ENCODE assay signal across 12 mouse cellular contexts in genomic region chr17:13938652-13939051, GRCm38 (mm10). TPM values are rescaled to one million over a fixed set of nuclear protein-coding genes. Genes with fewer than 3 reads are reported as not detected.
A peak's percentile ranks its signal among the peaks of the same experiment; 100 is the strongest.
DNase-seq lines count a peak whose midpoint lies in the region; ATAC-seq lines count a peak whose summit lies in the region.
"Had no signal": no experiment of that assay in that cellular context is flagged by ENCODE, and none has a peak within 500 bp of the region (broad histone marks: within the 10 kb centered on the region; RNA-seq: fewer than 3 reads in every experiment).

No protein-coding gene starts in this region.

- intact Hi-C loops in heart, postnatal 36 days (cut with DNase I): loop anchor here (2.0 kb wide), 1 partner anchor 24 kb away; no protein-coding TSS in a partner anchor

- DNase-seq in kidney, adult 11 months: peak; percentile 36
- no peak for DNase-seq in kidney, adult 18-20 months
- DNase-seq in heart, adult 8-10 months (ENCODE audit: low spot score): peak; percentile 68
- peak; percentile 23 to 39 for DNase-seq in heart, postnatal 36 days
- DNase-seq in kidney, postnatal 36 days: peak; percentile 26 to 55
- no peak for DNase-seq in spleen, postnatal 14 days (ENCODE audit: low spot score in 2 of 2)
- DNase-seq in thymus, postnatal 25 days: no peak
- DNase-seq: cerebellum, adult 11-12 months; forebrain, postnatal 0 days had no signal

- ATAC-seq in megakaryocyte progenitor cell, adult 5-6 weeks (replicated peaks; ENCODE audit: poor library complexity): no peak
- ATAC-seq: activated CD4-positive, CD25-positive, alpha-beta regulatory T cell, adult 4 months; forebrain, postnatal 0 days had no signal

RNA-seq across cellular contexts. Expression of gene Gm7168, which starts 9.5 kb away (rescaled TPM):
- not detected for total RNA-seq in heart, adult 8-10 months (2022)
- total RNA-seq in heart, postnatal 36 days (2021): under 1 TPM in 1 of 2 experiments, not detected in 1; 0.16 TPM
- not detected in 2 replicates for total RNA-seq in megakaryocyte progenitor cell, adult 5-6 weeks (2015)
- total RNA-seq in megakaryocyte progenitor cell, adult 5-6 weeks (2017): not detected in 2 replicates
- total RNA-seq: forebrain, postnatal 0 days; left cerebral cortex, postnatal 36 days had no signal

Comparison
In these comparisons a context has a peak if more than half of its experiments do, and no peak if none do; other contexts are left out.
1. DNase-seq: peak in kidney, adult 11 months (single experiment), heart, adult 8-10 months (single experiment), heart, postnatal 36 days (2 of 2) and kidney, postnatal 36 days (2 of 2); none in kidney, adult 18-20 months (single experiment), spleen, postnatal 14 days (0 of 2) and thymus, postnatal 25 days (single experiment).